Mouse (Mus musculus) intestine, embryonic 16.5 days (tissue): ENCODE measurements at regions not wholly inside any gene's neighbourhood (a gene's known extent, or its start where the extent isn't known, plus 50 kb on each side); places are given as distances from the start of the nearest gene placed in this dataset.

ENCODE experiments used
- ATAC-seq: fragments of 200-750 bp; cut with Nextera tagmentation; 2 replicates; pipeline ENCODE4 v1.8.0; 2017; ENCODE audit warnings: moderate TSS enrichment, moderate library complexity
- H3K27ac ChIP-seq: fragments of 300-500 bp; sonication (generic); 2 replicates; pipeline ENCODE4 v1.5.1; 2014; ENCODE audit warnings: mild to moderate bottlenecking, low read length
- H3K27me3 ChIP-seq: fragments of 300-500 bp; sonication (generic); replicated peaks from 2 replicates; pipeline ENCODE4 v1.6.1; 2014; ENCODE audit warnings: low read length, control low read depth, mixed read lengths; ENCODE audit not compliant: control insufficient read depth, insufficient read depth
- H3K36me3 ChIP-seq: fragments of 300-500 bp; sonication (generic); 2 replicates; pipeline ENCODE4 v1.6.1; 2014; ENCODE audit warnings: low read length, control low read depth; ENCODE audit not compliant: control insufficient read depth, insufficient read depth
- H3K4me1 ChIP-seq: fragments of 300-500 bp; sonication (generic); 2 replicates; pipeline ENCODE4 v1.6.1; 2014; ENCODE audit warnings: low read length, control low read depth, mixed read lengths; ENCODE audit not compliant: control insufficient read depth, insufficient read depth
- H3K4me2 ChIP-seq: fragments of 300-500 bp; sonication (generic); 2 replicates; pipeline ENCODE4 v1.6.1; 2014; ENCODE audit warnings: low read depth, low read length, control low read depth
- H3K4me3 ChIP-seq: fragments of 300-500 bp; sonication (generic); 2 replicates; pipeline ENCODE4 v1.5.1; 2014; ENCODE audit warnings: mild to moderate bottlenecking, low read length
- H3K9ac ChIP-seq: fragments of 300-500 bp; sonication (generic); 2 replicates; pipeline ENCODE4 v1.6.1; 2014; ENCODE audit warnings: low read depth, low read length
- H3K9me3 ChIP-seq: fragments of 300-500 bp; sonication (generic); 2 replicates; pipeline ENCODE4 v1.6.1; 2016; ENCODE audit warnings: low read length, control low read depth; ENCODE audit not compliant: control insufficient read depth
- WGBS: fragments of 180-500 bp; shearing (Covaris S2); extraction: QIAGEN DNeasy Blood & Tissue Kit; methylation state at CpG from one replicate; pipeline ENCODE4 v1.1.7; 2014; 5-methylcytosine and 5-hydroxymethylcytosine counted together

DNA sequence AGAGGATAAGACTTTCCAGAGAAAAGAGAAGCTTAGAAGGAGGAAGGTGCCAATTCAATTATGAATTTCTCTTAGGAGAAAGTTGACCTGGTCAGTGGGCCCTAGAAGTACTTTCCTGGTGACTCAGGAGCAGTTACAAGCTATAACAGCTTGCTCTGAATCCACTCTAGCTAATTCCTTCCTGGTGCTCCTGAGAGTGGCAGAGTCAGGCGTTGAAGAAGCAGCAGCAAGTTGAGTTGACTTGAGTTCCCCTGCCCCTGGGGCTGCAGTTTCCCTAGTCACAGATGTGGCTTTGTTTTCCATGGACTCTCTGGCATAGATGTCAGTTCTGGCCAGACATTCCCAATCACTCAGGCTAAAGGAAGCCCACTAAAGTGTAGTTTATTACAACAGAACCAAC is 85.9 kb downstream of the Osr1 start:
- H3K36me3 ChIP-seq: no peaks in the 10 kb centered on the region
- no peak overlapping the region for H3K27ac ChIP-seq

GRCm38 (mm10) chr12:9656324-9656723 is 86.4 kb downstream of the Osr1 start:
- Histone ChIP-seq H3K27ac (no peak overlapping the region), H3K4me3 (no peak overlapping the region), H3K27me3 (no peaks in the 10 kb centered on the region), H3K36me3 (no peaks in the 10 kb centered on the region), H3K9me3 (no peaks in the 10 kb centered on the region), H3K4me2 (no peak overlapping the region), H3K9ac (no peak overlapping the region), H3K4me1 (no peaks in the 10 kb centered on the region)
- ATAC-seq: no peak
- WGBS: 37% methylated on average over 3 of the region's 3 CpGs

More for the DNA sequence above, 85.9 kb downstream of the Osr1 start:
- H3K4me3 ChIP-seq: no peak overlapping the region
- no peaks in the 10 kb centered on the region for H3K9me3 ChIP-seq
- WGBS: 27% methylated on average over 1 of the region's 1 CpGs
- H3K4me1 ChIP-seq: no peaks in the 10 kb centered on the region
- ATAC-seq: no peak
- H3K4me2 ChIP-seq: no peak overlapping the region
- no peaks in the 10 kb centered on the region for H3K27me3 ChIP-seq
- H3K9ac ChIP-seq: no peak overlapping the region

DNA sequence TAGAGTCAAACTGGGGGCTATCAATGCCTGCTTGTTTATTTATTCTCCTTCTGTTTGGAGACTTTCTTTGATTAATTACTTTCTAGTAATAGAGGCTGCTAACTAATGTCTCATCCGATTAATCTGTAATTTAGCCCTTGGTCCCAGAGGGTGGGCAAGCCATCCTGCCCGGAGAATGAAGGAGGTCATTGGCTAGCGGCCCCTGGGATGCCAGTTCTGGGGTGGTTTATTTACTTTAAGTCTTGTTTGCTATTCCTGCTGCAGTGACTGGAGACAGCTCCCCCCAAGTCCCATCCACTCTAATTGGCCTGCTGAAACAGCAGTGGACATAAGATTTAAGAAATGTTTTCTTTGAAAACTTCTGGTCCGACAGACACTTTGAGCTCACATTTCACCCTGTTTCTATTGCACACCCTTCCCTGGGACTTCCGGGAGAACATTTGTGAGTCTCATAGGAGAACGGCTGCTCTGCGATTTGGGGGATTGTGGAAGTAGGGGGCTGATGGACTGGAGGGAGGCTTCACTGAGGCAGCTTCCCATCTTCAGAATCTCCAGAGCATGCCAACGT is 87.4 kb downstream of the Osr1 start:
- Histone ChIP-seq H3K27me3 (no peaks in the 10 kb centered on the region), H3K4me1 (no peaks in the 10 kb centered on the region), H3K4me3 (no peak overlapping the region), H3K27ac (no peak overlapping the region), H3K36me3 (no peaks in the 10 kb centered on the region), H3K9ac (no peak overlapping the region), H3K9me3 (no peaks in the 10 kb centered on the region), H3K4me2 (no peak overlapping the region)
- WGBS: 17% methylated on average over 8 of the region's 8 CpGs
- no peak for ATAC-seq

GRCm38 (mm10) chr12:9657793-9658192 is 87.9 kb downstream of the Osr1 start:
- no peaks in the 10 kb centered on the region for H3K4me1 ChIP-seq
- H3K27ac ChIP-seq: no peak overlapping the region
- no peaks in the 10 kb centered on the region for H3K36me3 ChIP-seq
- H3K27me3 ChIP-seq: no peaks in the 10 kb centered on the region
- H3K4me3 ChIP-seq: no peak overlapping the region
- 51% methylated on average over 8 of the region's 8 CpGs for WGBS
- ATAC-seq: no peak
- no peak overlapping the region for H3K9ac ChIP-seq
- H3K4me2 ChIP-seq: no peak overlapping the region
- no peaks in the 10 kb centered on the region for H3K9me3 ChIP-seq

- Histone ChIP-seq H3K4me2 (no peak overlapping the region), H3K27ac (no peak overlapping the region), H3K36me3 (no peaks in the 10 kb centered on the region), H3K27me3 (no peaks in the 10 kb centered on the region), H3K4me3 (no peak overlapping the region), H3K9ac (no peak overlapping the region), H3K4me1 (no peaks in the 10 kb centered on the region), H3K9me3 (no peaks in the 10 kb centered on the region)
- no peak for ATAC-seq
- 19% methylated on average over 1 of the region's 1 CpGs for WGBS
These were observed 90.4 kb downstream of the Osr1 start for GRCm38 (mm10) chr12:9660299-9660698.

- Histone ChIP-seq H3K4me2 (no peak overlapping the region), H3K36me3 (no peaks in the 10 kb centered on the region), H3K9ac (no peak overlapping the region), H3K27me3 (no peaks in the 10 kb centered on the region), H3K4me1 (no peaks in the 10 kb centered on the region), H3K27ac (no peak overlapping the region), H3K9me3 (no peaks in the 10 kb centered on the region), H3K4me3 (no peak overlapping the region)
- ATAC-seq: no peak
These were observed 118.9 kb downstream of the Osr1 start for GRCm38 (mm10) chr12:9688776-9689175.

- 83% methylated on average over 4 of the region's 4 CpGs for WGBS
- Histone ChIP-seq H3K9ac (no peak overlapping the region), H3K4me1 (no peaks in the 10 kb centered on the region), H3K4me2 (no peak overlapping the region), H3K9me3 (no peaks in the 10 kb centered on the region), H3K36me3 (no peaks in the 10 kb centered on the region), H3K27ac (no peak overlapping the region), H3K27me3 (no peaks in the 10 kb centered on the region), H3K4me3 (no peak overlapping the region)
- ATAC-seq: no peak
These were observed 119.6 kb downstream of the Osr1 start for GRCm38 (mm10) chr12:9689541-9689940.

DNA sequence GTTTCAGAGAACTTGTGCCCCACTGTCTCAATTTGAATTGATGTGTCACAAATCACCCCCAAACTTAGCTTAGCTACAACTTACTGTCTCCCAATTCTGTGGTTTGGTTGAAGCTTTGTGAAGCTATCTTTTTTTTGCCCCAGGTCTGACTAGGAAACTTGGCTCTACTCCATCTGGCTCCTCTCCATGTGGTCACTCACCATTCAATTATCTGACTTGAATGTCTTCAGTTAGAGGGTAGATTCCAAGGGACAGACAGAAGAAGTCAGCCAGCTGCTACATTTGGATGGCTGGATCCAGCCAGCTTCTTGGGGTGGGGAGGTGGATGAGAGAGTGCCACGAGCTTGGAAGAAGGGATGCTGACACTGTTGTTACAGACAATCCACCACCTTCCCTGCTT is 163.0 kb downstream of the Osr1 start:
- WGBS: 72% methylated on average over 1 of the region's 1 CpGs
- no peak for ATAC-seq

DNA sequence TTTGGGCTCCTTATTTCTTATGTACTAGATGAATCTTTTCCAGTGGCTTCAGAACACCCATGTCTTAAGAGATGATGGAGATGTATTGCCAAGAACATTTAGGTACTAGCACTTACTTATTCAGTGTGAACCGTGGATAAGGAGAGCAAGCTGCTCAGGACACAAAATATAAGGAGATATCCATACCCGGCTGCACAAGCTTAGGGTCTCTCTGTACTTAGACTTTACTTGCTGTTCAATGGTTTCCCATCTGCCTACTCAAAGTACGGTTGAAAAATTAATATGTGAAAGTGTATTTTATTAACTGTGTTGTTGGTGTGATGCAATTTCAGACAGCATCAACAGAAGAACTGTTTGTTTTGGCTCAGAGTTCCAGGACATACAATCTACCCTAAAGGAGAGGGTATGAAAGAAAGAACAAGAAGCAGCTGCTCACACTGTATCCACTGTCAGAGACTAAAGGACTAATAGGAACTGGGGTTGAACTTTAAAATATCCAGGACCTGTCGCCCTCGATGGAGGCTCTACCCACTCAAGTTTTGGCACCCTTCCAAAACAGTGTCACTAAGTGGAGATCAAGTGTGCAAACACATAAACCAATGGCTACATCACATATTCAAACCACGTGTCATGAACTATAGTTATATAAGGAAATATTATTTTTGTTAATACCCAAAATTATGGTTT is 174.9 kb downstream of the Osr1 start:
- Histone ChIP-seq H3K4me1 (no peaks in the 10 kb centered on the region), H3K36me3 (no peaks in the 10 kb centered on the region), H3K4me2 (no peak overlapping the region), H3K4me3 (no peak overlapping the region), H3K9me3 (no peaks in the 10 kb centered on the region), H3K27me3 (no peaks in the 10 kb centered on the region), H3K27ac (no peak overlapping the region), H3K9ac (no peak overlapping the region)
- ATAC-seq: no peak
- WGBS: 56% methylated on average over 6 of the region's 6 CpGs

More for the DNA sequence above, 163.0 kb downstream of the Osr1 start:
- Histone ChIP-seq H3K9me3 (no peaks in the 10 kb centered on the region), H3K27me3 (no peaks in the 10 kb centered on the region), H3K4me1 (no peaks in the 10 kb centered on the region), H3K4me3 (no peak overlapping the region), H3K36me3 (no peaks in the 10 kb centered on the region), H3K9ac (no peak overlapping the region), H3K4me2 (no peak overlapping the region), H3K27ac (no peak overlapping the region)
